1 mouse cellular context compared by ENCODE assay signal in genomic region chr16:19198539-19199385, GRCm38 (mm10).
TF ChIP-seq lines count a peak whose summit lies in the region.

No protein-coding gene starts in this region.

TF ChIP-seq in CH12.LX, 34 proteins besides CTCF, POLR2A, EP300 and RAD21 (continued from another document):
- 0 out of 2 replicates have a peak, but pooled peaks have one; percentile 12 for TF ChIP-seq JUND (conservative IDR thresholded peaks at IDR 0.05; ENCODE audit: low read depth, low read length)
- no peak for TF ChIP-seq USF1 (IDR thresholded peaks at IDR 0.05; ENCODE audit: low read depth, low read length)
- TF ChIP-seq ELF1 (IDR thresholded peaks at IDR 0.05; ENCODE audit: low read depth, low read length): 0 out of 2 replicates have a peak, but pooled peaks have one; percentile 15
- TF ChIP-seq KAT2A (IDR thresholded peaks at IDR 0.05; ENCODE audit: insufficient replicate concordance, low read length): 0 out of 2 replicates have a peak, but pooled peaks have one; percentile 32
- TF ChIP-seq GABPA (IDR thresholded peaks at IDR 0.05; ENCODE audit: insufficient replicate concordance, low read depth, low read length): no peak
